Mouse (Mus musculus) erythroblast, embryonic 14.5 days (primary cell): ENCODE measurements around the gene Ids.

Source experiments
- GATA1 ChIP-seq: IDR thresholded peaks from 2 replicates; pipeline ENCODE4 v1.6.1; 2012; ENCODE audit warnings: low read length, inconsistent platforms, mixed read lengths
- TAL1 ChIP-seq: IDR thresholded peaks from 3 replicates; pipeline ENCODE4 v1.6.1; 2012; ENCODE audit warnings: low read length, inconsistent platforms, mixed read lengths

DNA sequence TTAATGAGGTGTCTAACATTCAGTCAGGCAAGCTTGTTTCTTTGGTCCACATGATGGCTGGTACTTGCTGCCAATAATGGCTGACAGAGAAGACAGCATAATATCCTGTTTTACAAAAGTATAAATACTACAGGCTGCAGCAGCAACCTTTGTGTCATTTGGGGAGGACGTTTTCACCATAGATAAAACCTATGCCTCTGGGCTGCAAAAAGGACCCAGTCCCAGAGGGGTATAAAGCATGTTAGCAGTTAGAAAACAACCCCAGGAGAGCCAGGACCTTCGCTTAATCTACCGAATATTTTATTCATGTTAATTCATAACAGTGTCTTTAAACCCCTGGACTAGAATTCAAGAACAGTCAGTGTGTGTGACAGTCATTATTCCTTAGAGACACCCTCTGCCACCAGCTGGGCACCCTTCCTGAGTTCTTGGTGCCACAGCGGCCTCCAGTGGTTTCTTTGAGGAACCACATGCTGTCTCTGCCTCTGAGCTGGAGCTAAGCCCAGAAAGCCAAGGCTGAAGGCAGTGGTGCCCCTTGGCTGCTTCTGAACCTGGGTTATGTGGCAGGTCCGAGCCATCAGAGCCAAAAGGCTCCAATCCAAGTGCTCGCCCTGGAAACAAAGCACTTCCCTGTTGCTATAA, 34.6 kb downstream of the Ids start:
- TF ChIP-seq TAL1 (no peak), GATA1 (no peak)
